ENCODE assay signal across 25 mouse cellular contexts in the genomic region with DNA sequence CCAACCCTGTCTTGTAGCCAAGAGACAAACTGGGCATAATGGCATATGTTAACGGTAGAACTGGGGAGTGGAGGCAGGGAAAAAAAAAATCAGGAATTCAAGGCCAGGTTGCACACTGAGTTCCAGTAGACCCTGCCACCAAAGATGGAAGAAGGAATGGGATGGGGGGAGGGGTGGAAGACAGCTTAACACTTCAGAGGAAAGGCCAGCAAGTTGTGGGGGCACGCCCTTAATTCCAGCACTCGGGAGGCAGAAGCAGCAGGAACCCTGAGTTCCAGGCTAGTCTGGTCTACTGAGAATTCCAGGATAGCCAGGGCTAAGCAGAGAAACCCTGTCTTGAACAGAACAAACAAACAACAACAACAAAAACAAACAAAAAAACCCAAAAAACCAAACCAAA. TPM values are rescaled to one million over a fixed set of nuclear protein-coding genes. Genes with fewer than 3 reads are reported as not detected.
"Had no signal": no experiment of that assay in that cellular context is flagged by ENCODE, and none has a peak within 500 bp of the region (broad histone marks: within the 10 kb centered on the region; RNA-seq: fewer than 3 reads in every experiment).

No protein-coding gene starts in this region.

- DNase-seq: gastrocnemius, postnatal 36 days; heart, adult 11 months; heart, adult 2 months; heart, postnatal 14 days; heart, postnatal 36 days; kidney, adult 11 months; kidney, adult 2 months; kidney, adult 9 months; kidney, postnatal 14 days; kidney, postnatal 36 days; layer of hippocampus, adult 9-11 months; layer of hippocampus, postnatal 36 days; left cerebral cortex, postnatal 4 days had no signal

- H3K27ac ChIP-seq: heart, adult 2 months; heart, embryonic 13.5 days; heart, embryonic 15.5 days; hindbrain, embryonic 13.5 days; hindbrain, embryonic 15.5 days; hindbrain, postnatal 0 days; kidney, embryonic 15.5 days; kidney, postnatal 0 days; limb, embryonic 13.5 days; limb, embryonic 15.5 days; liver, embryonic 12.5 days; liver, embryonic 14.5 days had no signal

- H3K4me3 ChIP-seq: heart, adult 2 months; heart, embryonic 13.5 days; heart, embryonic 15.5 days; hindbrain, embryonic 13.5 days; hindbrain, embryonic 15.5 days; kidney, embryonic 15.5 days; limb, embryonic 13.5 days; limb, embryonic 15.5 days; liver, embryonic 12.5 days had no signal

- H3K9me3 ChIP-seq: heart, embryonic 13.5 days; heart, embryonic 15.5 days; hindbrain, embryonic 13.5 days; hindbrain, embryonic 15.5 days; kidney, embryonic 15.5 days; limb, embryonic 13.5 days; limb, embryonic 15.5 days; liver, embryonic 12.5 days had no signal

- H3K4me1 ChIP-seq: heart, embryonic 13.5 days; heart, embryonic 15.5 days; hindbrain, embryonic 13.5 days; hindbrain, embryonic 15.5 days; limb, embryonic 15.5 days had no signal

- H3K36me3 ChIP-seq: heart, embryonic 13.5 days; heart, embryonic 15.5 days; hindbrain, embryonic 13.5 days; hindbrain, embryonic 15.5 days; kidney, embryonic 15.5 days; limb, embryonic 13.5 days; limb, embryonic 15.5 days; liver, embryonic 12.5 days had no signal

RNA-seq across cellular contexts. Expression of gene A4galt, which starts 7.2 kb away (rescaled TPM):
- total RNA-seq: hematopoietic stem cell, adult 5-6 weeks had no signal
